Mouse (Mus musculus) thymus, adult 2 months (tissue): ENCODE results near the gene Mon2.

ENCODE experiments used
- CTCF ChIP-seq: fragments of 200-500 bp; IDR thresholded peaks from 2 replicates; pipeline ENCODE4 v1.5.1; 2012; ENCODE audit warnings: mild to moderate bottlenecking, control low read depth, low read length, moderate library complexity, borderline replicate concordance; ENCODE audit not compliant: control insufficient read depth, poor library complexity, insufficient read depth; ENCODE audit errors: extremely low read depth
- POLR2A ChIP-seq: fragments of 200-500 bp; IDR thresholded peaks from 2 replicates; pipeline ENCODE4 v1.6.1; 2012; ENCODE audit warnings: mild to moderate bottlenecking, low read length, control low read depth, moderate library complexity; ENCODE audit not compliant: control insufficient read depth, poor library complexity, insufficient read depth; ENCODE audit errors: extremely low read depth

GRCm38 (mm10) chr10:122973241-122973640 lies 103.1 kb downstream of the Mon2 start:
- TF ChIP-seq POLR2A (no peak), CTCF (no peak)
